Mouse (Mus musculus) B cell, adult 2 months (primary cell): ENCODE measurements around the gene Icam1.
"Not testable (repeated sequence)": the region's sequence is repeated elsewhere in the genome, so short reads cannot be mapped to it uniquely, and the experiment has no call there.

Source experiments
- DNase-seq, 2 experiments: peaks; one replicate each; pipeline ENCODE4 v3.0.0; 2022

The Icam1 gene

DNA sequence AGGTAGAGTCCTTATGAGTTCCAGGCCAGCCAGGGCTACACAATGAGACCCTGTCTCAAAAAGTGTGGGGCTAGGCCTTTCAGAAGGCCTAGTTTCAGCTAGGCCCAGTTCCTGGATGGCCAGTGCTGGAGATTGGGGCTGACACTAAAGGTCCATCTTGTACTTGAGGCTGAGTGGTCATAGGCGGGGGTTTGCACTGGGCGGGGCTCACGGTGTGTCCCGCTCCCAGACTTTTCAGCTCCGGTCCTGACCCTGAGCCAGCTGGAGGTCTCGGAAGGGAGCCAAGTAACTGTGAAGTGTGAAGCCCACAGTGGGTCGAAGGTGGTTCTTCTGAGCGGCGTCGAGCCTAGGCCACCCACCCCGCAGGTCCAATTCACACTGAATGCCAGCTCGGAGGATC lies 11.1 kb downstream of the Icam1 start:
- no peak for DNase-seq

DNA sequence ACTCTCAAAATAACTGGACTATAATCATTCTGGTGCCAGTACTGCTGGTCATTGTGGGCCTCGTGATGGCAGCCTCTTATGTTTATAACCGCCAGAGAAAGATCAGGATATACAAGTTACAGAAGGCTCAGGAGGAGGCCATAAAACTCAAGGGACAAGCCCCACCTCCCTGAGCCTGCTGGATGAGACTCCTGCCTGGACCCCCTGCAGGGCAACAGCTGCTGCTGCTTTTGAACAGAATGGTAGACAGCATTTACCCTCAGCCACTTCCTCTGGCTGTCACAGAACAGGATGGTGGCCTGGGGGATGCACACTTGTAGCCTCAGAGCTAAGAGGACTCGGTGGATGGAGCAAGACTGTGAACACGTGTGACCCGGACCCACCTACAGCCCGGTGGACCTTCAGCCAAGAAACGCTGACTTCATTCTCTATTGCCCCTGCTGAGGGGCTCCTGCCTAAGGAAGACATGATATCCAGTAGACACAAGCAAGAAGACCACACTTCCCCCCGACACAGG lies 12.0 kb downstream of the Icam1 start:
- no peak for DNase-seq

DNA sequence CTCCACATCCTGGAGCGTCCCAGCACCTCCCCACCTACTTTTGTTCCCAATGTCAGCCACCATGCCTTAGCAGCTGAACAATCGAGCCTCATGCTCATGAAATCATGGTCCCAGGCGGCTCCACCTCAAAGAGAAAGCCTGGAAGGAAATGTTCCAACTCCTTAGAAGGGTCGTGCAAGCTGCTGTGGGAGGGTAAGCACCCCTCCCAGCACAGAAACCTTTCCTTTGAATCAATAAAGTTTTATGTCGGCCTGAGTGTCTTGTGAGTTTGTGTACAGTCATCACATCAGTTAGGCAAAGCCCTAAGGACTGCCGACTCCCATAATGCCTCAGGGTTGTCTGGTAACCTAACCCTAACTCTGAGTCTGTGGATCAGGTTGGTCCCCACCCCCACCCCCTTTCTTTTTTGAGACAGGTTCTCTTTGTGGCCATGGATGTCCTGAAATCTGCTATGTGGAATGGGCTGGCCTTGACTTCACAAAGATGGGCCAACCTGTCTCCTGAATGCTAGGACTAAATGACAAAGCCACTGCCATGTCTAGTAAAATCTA lies 12.8 kb downstream of the Icam1 start:
- no peak for DNase-seq

DNA sequence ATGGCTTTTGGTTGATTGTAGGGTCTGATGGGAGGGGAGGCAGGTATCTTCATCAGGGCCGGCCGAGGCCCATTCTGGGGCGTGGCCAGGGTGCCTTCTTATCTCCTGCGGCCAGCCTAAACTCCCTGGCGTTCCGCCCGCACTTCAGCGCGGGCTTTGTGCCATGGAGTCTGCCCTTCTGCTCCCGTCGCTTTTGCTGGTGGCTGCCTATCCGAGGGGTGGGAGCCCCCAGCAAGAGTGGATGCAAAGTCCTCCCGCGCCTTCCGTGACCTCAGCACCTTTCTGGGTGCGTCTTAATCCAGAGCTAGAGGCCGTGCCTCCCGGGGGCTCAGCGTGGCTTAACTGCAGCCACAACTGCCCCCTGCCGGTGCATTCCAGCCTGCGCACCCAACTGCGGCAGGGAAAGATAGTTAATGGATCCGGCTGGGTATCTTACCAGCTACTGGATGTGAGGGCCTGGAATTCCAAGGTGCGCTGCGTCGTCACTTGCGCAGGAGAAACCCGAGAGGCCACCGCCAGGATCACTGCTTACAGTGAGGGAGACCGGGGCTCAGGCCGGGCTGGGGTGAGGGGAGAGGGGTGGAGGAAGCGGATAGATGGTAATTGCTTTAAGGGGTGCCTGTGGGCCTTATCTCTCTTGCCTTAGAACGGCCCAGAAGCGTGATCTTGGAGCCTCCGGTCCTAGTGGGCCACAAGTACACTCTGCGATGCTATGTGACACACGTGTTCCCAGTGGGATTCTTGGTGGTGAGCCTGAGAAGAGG lies 13.7 kb downstream of the Icam1 start, which contains the start of gene Icam4:
Icam4 (plus strand) TSS at position 83 of the 764 bp plus-strand sequence.
- peak; percentile 84 to 85 for DNase-seq

GRCm38 (mm10) chr9:21030055-21030600 lies 14.3 kb downstream of the Icam1 start:
- DNase-seq = peak; percentile 30 to 39

GRCm38 (mm10) chr9:21030781-21031250 lies 15.0 kb downstream of the Icam1 start:
- peak; percentile 85 to 90 for DNase-seq

GRCm38 (mm10) chr9:21031251-21031895 lies 15.6 kb downstream of the Icam1 start:
- peak in 1 of 2 experiments; percentile 65 for DNase-seq

DNA sequence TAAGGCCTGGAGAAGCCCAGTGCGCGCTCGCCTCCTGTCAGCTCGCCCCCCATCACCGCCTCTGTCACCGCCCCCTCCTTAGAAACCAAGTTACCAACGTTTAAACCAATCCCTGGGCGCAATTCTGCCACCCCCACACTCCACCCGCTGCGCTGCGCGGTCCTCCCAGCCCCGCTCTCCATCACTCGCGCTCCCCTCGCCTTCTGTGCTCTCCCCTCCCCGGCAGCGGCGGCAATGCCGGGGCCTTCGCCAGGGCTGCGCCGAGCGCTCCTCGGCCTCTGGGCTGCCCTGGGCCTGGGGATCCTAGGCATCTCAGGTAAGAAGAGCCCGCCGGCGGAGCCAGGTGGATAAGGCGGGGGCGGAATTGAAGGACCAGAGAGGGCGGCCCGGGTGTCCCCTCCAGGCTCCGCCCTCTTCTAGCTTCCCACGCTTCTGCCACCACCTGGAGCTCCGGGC lies 16.1 kb downstream of the Icam1 start, which contains the start of gene Icam5:
Icam5 (plus strand) TSS at position 178 of the 456 bp plus-strand sequence.
- peak; percentile 29 to 40 for DNase-seq

GRCm38 (mm10) chr9:21032491-21032890 lies 16.7 kb downstream of the Icam1 start:
- DNase-seq = no peak

GRCm38 (mm10) chr9:21033136-21033535 lies 17.4 kb downstream of the Icam1 start:
- peak; percentile 89 to 91 for DNase-seq

GRCm38 (mm10) chr9:21034481-21035085 lies 18.8 kb downstream of the Icam1 start:
- DNase-seq = peak; percentile 45 to 50

- DNase-seq = no peak
Observed at GRCm38 (mm10) chr9:21035586-21035985, 19.8 kb downstream of the Icam1 start.

- peak in 1 of 2 experiments; percentile 10 for DNase-seq
Observed at GRCm38 (mm10) chr9:21036161-21036560, 20.4 kb downstream of the Icam1 start.

DNA sequence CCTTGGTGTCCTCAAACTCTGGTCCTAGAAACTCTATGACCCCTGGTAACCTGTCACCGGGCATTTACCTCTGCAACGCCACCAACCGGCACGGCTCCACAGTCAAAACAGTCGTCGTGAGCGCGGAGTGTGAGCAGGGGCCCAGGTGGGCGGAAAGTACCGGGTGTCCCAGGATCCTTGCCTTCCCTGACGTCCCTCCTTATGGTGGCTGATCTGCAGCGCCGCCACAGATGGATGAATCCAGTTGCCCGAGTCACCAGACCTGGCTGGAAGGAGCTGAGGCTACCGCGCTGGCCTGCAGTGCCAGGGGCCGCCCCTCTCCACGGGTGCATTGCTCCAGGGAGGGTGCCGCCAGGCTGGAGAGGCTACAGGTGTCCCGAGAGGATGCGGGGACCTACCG lies 20.9 kb downstream of the Icam1 start:
- DNase-seq = peak; percentile 7 to 20

GRCm38 (mm10) chr9:21037481-21037891 lies 21.7 kb downstream of the Icam1 start:
- DNase-seq = no peak

GRCm38 (mm10) chr9:21039779-21040178 lies 24.0 kb downstream of the Icam1 start:
- DNase-seq = no peak

GRCm38 (mm10) chr9:21041308-21041707 lies 25.5 kb downstream of the Icam1 start:
- no peak for DNase-seq

- DNase-seq = no peak
Observed at GRCm38 (mm10) chr9:21043563-21043962, 27.8 kb downstream of the Icam1 start.

DNA sequence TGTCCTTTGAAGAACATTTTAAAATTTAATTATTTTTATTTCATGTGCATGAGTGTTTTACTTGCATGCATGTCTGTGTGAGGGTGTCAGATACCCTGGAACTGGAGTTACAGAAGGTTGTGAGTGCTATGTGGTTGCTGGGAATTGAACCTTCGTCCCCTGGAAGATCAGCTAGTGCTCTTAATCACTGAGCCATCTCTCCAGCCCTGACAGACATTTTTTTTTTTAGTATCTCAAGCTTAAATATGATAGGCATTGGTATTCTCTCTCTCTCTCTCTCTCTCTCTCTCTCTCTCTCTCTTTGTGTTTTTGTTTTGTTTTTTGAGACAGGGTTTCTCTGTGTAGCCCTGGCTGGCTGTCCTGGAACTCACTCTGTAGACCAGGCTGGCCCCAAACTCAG lies 29.0 kb downstream of the Icam1 start:
- DNase-seq = not testable (repeated sequence)

DNA sequence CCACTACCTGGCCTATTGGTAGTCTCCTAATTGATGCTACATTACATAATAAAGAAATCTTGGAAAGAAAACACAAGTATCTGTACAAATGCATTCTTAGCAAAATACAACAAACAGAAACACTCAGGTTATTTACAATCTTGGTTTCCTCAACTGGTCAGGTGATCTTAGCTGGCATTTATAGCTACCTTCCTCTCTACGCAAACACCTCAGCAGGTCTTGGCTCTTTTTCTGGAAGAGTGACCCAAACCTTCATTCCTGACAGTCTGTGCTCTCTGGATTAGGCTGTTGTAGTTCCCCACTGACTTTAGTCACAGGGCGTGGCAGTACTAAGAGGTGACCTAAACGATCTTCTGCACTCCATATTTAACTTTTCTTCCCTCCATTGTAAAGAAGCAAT lies 29.4 kb downstream of the Icam1 start:
- no peak for DNase-seq

- no peak for DNase-seq
Observed at GRCm38 (mm10) chr9:21051578-21051977, 35.8 kb downstream of the Icam1 start.

- DNase-seq = no peak
Observed at GRCm38 (mm10) chr9:21062928-21063327, 47.1 kb downstream of the Icam1 start.
